Mouse (Mus musculus) embryonic fibroblast, embryonic 13.5 days (primary cell): ENCODE data around the gene Ifitm5.

Experiments
- CTCF ChIP-seq: IDR thresholded peaks from 2 replicates; pipeline ENCODE4 v1.5.1; 2011; ENCODE audit warnings: mild to moderate bottlenecking, control low read depth, low read length, moderate library complexity, borderline replicate concordance; ENCODE audit not compliant: insufficient read depth
- POLR2A ChIP-seq: IDR thresholded peaks from 2 replicates; pipeline ENCODE4 v1.6.1; 2011; ENCODE audit warnings: low read depth, mild to moderate bottlenecking, control low read depth, low read length, moderate library complexity

DNA sequence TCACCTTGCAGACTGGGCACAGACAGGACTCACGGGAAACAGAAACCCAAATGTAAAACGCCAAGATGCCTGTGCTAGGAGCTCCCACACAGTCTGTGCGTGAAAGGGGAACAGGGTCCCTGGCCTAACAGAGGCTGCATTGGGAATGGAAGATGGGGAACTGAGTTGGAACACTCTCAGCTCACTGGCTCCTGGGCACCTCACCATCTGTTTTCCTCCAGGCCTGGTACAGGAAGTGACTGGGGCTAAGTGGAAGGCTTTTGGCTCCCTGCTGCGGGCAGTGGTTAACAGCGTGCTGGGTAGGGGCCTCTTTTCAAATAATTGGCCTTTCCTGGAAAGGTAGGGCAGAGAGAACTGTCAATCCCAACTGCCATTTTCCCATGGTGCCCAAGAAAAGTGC is 40.5 kb upstream of the Ifitm5 start:
- TF ChIP-seq CTCF (no peak), POLR2A (no peak)
